In genomic region chr2:11710101-11710500, GRCm38 (mm10) we compare ENCODE assay signal across 8 mouse cellular contexts. TPM values are rescaled to one million over a fixed set of nuclear protein-coding genes. Genes with fewer than 3 reads are reported as not detected.
A peak's percentile ranks its signal among the peaks of the same experiment; 100 is the strongest.
DNase-seq lines count a peak whose midpoint lies in the region; ATAC-seq and TF ChIP-seq lines count a peak whose summit lies in the region.
"Not testable (repeated sequence)": the region's sequence is repeated elsewhere in the genome, so short reads cannot be mapped to it uniquely, and the experiment has no call there.

No protein-coding gene starts in this region.

- H3K27me3 ChIP-seq in splenic B cell, adult 2 months (ENCODE audit: control insufficient read depth, insufficient read depth, low read length, poor library complexity, severe bottlenecking), result not testable (repeated sequence)

- H3K27ac ChIP-seq in gastrocnemius, adult 2 months, result not testable (repeated sequence)

- not testable (repeated sequence) for H3K4me3 ChIP-seq in gastrocnemius, adult 2 months

- ATAC-seq in common myeloid progenitor, adult 5-6 weeks (replicated peaks; ENCODE audit: low read depth, poor library complexity, severe bottlenecking), result peak; percentile 33; the same call in 1 of the 2 replicates

- DNase-seq in 3T3-L1 (ENCODE audit: low read depth, low spot score) (peak; percentile 60), R1 (ENCODE audit: low read depth, low spot score) (peak; percentile 44), liver (peak; percentile 54)
- not testable (repeated sequence) for DNase-seq in gastrocnemius, adult 2 months
- peak; percentile 47 for DNase-seq in kidney, adult 18-20 months
- DNase-seq in mesoderm, embryonic 11.5 days (ENCODE audit: low read depth, low spot score), result peak; percentile 14
- DNase-seq in splenic B cell, adult 2 months (ENCODE audit: low read depth, low spot score), result peak; percentile 68

- intact Hi-C loops in gastrocnemius, adult 2 months (cut with DNase I), result not testable (repeated sequence)

- not testable (repeated sequence) for H3K36me3 ChIP-seq in splenic B cell, adult 2 months (ENCODE audit: control insufficient read depth, insufficient read depth, low read length, poor library complexity, severe bottlenecking)

- TF ChIP-seq CTCF in gastrocnemius, adult 2 months (IDR thresholded peaks at IDR 0.05), result peak; percentile 41

RNA-seq across cellular contexts. Expression of gene Il15ra, which starts 5.0 kb away (rescaled TPM):
- 7.6 and 20.8 TPM in 2 replicates for total RNA-seq in common myeloid progenitor, adult 5-6 weeks (2017)
- 10 to 100 TPM; 29.8 to 38.6 TPM for total RNA-seq in gastrocnemius, adult 2 months (2021)
